Mouse (Mus musculus) hindbrain, embryonic 16.5 days (tissue): ENCODE data around the gene Fgr. TPM values are rescaled to one million over a fixed set of nuclear protein-coding genes. Genes with fewer than 3 reads are reported as not detected.

Experiments
- ATAC-seq: fragments of 200-750 bp; cut with Nextera tagmentation; 2 replicates; pipeline ENCODE4 v1.8.0; 2017; ENCODE audit warnings: moderate TSS enrichment, moderate library complexity
- H3K27ac ChIP-seq: fragments of 300-500 bp; sonication (generic); 2 replicates; pipeline ENCODE4 v1.5.1; 2014; ENCODE audit warnings: low read depth, mild to moderate bottlenecking, control low read depth, low read length, moderate library complexity
- H3K27me3 ChIP-seq: fragments of 300-500 bp; sonication (generic); replicated peaks from 2 replicates; pipeline ENCODE4 v1.6.1; 2014; ENCODE audit warnings: low read length; ENCODE audit not compliant: control insufficient read depth, insufficient read depth
- H3K36me3 ChIP-seq: fragments of 300-500 bp; sonication (generic); 2 replicates; pipeline ENCODE4 v1.6.1; 2014; ENCODE audit warnings: mild to moderate bottlenecking, low read length, moderate library complexity, mixed read lengths; ENCODE audit not compliant: control insufficient read depth, insufficient read depth
- H3K4me1 ChIP-seq: fragments of 300-500 bp; sonication (generic); 2 replicates; pipeline ENCODE4 v1.6.1; 2014; ENCODE audit warnings: low read depth, low read length; ENCODE audit not compliant: control insufficient read depth, insufficient read depth
- H3K4me2 ChIP-seq: fragments of 300-500 bp; sonication (generic); 2 replicates; pipeline ENCODE4 v1.6.1; 2014; ENCODE audit warnings: mild to moderate bottlenecking, low read length, control low read depth, moderate library complexity
- H3K4me3 ChIP-seq: fragments of 300-500 bp; sonication (generic); 2 replicates; pipeline ENCODE4 v1.5.1; 2014; ENCODE audit warnings: mild to moderate bottlenecking, low read length, control low read depth, moderate library complexity
- H3K9ac ChIP-seq: fragments of 300-500 bp; sonication (generic); 2 replicates; pipeline ENCODE4 v1.6.1; 2014; ENCODE audit warnings: low read depth, mild to moderate bottlenecking, control low read depth, low read length, moderate library complexity
- H3K9me3 ChIP-seq: fragments of 300-500 bp; sonication (generic); 2 replicates; pipeline ENCODE4 v1.6.1; 2014; ENCODE audit warnings: mild to moderate bottlenecking, low read length, moderate library complexity; ENCODE audit not compliant: control insufficient read depth
- WGBS: fragments of 180-500 bp; shearing (Covaris S2); extraction: QIAGEN DNeasy Blood & Tissue Kit; methylation state at CpG from one replicate; pipeline ENCODE4 v1.1.7; 2014; 5-methylcytosine and 5-hydroxymethylcytosine counted together
- polyA plus RNA-seq: library from polyadenylated mRNA; unstranded; fragments of >200 nt; fragmentation: Nextera tagmentation; extraction: Ambion mirVana; gene quantifications from 2 replicates; pipeline ENCODE4 v1.2.1, GENCODE M21; 2015

Fgr gene
- polyA plus RNA-seq, 1 experiment from 2014 or later = 0.23 TPM

- no peak overlapping the region for H3K4me3 ChIP-seq
- H3K9me3 ChIP-seq = no peaks in the 10 kb centered on the region
- H3K4me2 ChIP-seq = no peak overlapping the region
- no peak overlapping the region for H3K27ac ChIP-seq
- H3K27me3 ChIP-seq = no peaks in the 10 kb centered on the region
- no peak for ATAC-seq
- WGBS = 40% methylated on average over 2 of the region's 2 CpGs
- H3K9ac ChIP-seq = no peak overlapping the region
- no peaks in the 10 kb centered on the region for H3K36me3 ChIP-seq
- peaks cover 11% of the 10 kb centered on the region for H3K4me1 ChIP-seq
Measured at GRCm38 (mm10) chr4:132955395-132955791, 18.5 kb upstream of the Fgr start.

- Histone ChIP-seq H3K27me3 (no peaks in the 10 kb centered on the region), H3K36me3 (no peaks in the 10 kb centered on the region), H3K9ac (peak overlapping the region; percentile 31), H3K27ac (peak overlapping the region; percentile 70), H3K4me2 (no peak overlapping the region), H3K4me1 (peaks cover 20% of the 10 kb centered on the region), H3K9me3 (no peaks in the 10 kb centered on the region), H3K4me3 (no peak overlapping the region)
- WGBS = 4% methylated on average over 10 of the region's 10 CpGs
- ATAC-seq = peak; percentile 66
Measured at GRCm38 (mm10) chr4:132958741-132959678, 14.9 kb upstream of the Fgr start.

GRCm38 (mm10) chr4:132959679-132960045 is 14.2 kb upstream of the Fgr start:
- Histone ChIP-seq H3K27me3 (no peaks in the 10 kb centered on the region), H3K9ac (no peak overlapping the region), H3K4me3 (no peak overlapping the region), H3K4me2 (no peak overlapping the region), H3K36me3 (no peaks in the 10 kb centered on the region), H3K27ac (peak overlapping the region; percentile 70), H3K4me1 (peaks cover 24% of the 10 kb centered on the region), H3K9me3 (no peaks in the 10 kb centered on the region)
- WGBS = 50% methylated on average over 3 of the region's 3 CpGs
- no peak for ATAC-seq

- Histone ChIP-seq H3K27me3 (no peaks in the 10 kb centered on the region), H3K4me3 (no peak overlapping the region), H3K4me2 (no peak overlapping the region), H3K9ac (no peak overlapping the region), H3K27ac (no peak overlapping the region), H3K4me1 (peaks cover 22% of the 10 kb centered on the region), H3K36me3 (no peaks in the 10 kb centered on the region), H3K9me3 (no peaks in the 10 kb centered on the region)
- 66% methylated on average over 5 of the region's 5 CpGs for WGBS
- no peak for ATAC-seq
Measured at GRCm38 (mm10) chr4:132960313-132960712, 13.6 kb upstream of the Fgr start.

- Histone ChIP-seq H3K9ac (no peak overlapping the region), H3K4me2 (no peak overlapping the region), H3K27me3 (no peaks in the 10 kb centered on the region), H3K36me3 (no peaks in the 10 kb centered on the region), H3K4me3 (no peak overlapping the region), H3K9me3 (no peaks in the 10 kb centered on the region), H3K27ac (no peak overlapping the region), H3K4me1 (peaks cover 22% of the 10 kb centered on the region)
- WGBS = 60% methylated on average over 13 of the region's 13 CpGs
- no peak; the same call in 1 of the 2 replicates for ATAC-seq
Measured at GRCm38 (mm10) chr4:132960864-132961639, 12.8 kb upstream of the Fgr start.

- H3K4me2 ChIP-seq = no peak overlapping the region
- H3K27me3 ChIP-seq = no peaks in the 10 kb centered on the region
- no peak overlapping the region for H3K4me3 ChIP-seq
- ATAC-seq = no peak
- peaks cover 22% of the 10 kb centered on the region for H3K4me1 ChIP-seq
- H3K27ac ChIP-seq = no peak overlapping the region
- H3K9me3 ChIP-seq = no peaks in the 10 kb centered on the region
- H3K36me3 ChIP-seq = no peaks in the 10 kb centered on the region
- H3K9ac ChIP-seq = no peak overlapping the region
- 73% methylated on average over 5 of the region's 5 CpGs for WGBS
Measured at GRCm38 (mm10) chr4:132961866-132962265, 12.0 kb upstream of the Fgr start.

GRCm38 (mm10) chr4:132962628-132963027 is 11.3 kb upstream of the Fgr start:
- Histone ChIP-seq H3K36me3 (no peaks in the 10 kb centered on the region), H3K4me3 (no peak overlapping the region), H3K27me3 (no peaks in the 10 kb centered on the region), H3K9me3 (no peaks in the 10 kb centered on the region), H3K4me2 (no peak overlapping the region), H3K9ac (no peak overlapping the region), H3K4me1 (peaks cover 22% of the 10 kb centered on the region), H3K27ac (no peak overlapping the region)
- WGBS = 90% methylated on average over 4 of the region's 4 CpGs
- ATAC-seq = no peak

GRCm38 (mm10) chr4:132963436-132963835 is 10.5 kb upstream of the Fgr start:
- no peak overlapping the region for H3K4me3 ChIP-seq
- WGBS = 29% methylated on average over 2 of the region's 2 CpGs
- no peak overlapping the region for H3K4me2 ChIP-seq

GRCm38 (mm10) chr4:132964064-132964463 is 9.8 kb upstream of the Fgr start:
- 43% methylated on average over 3 of the region's 3 CpGs for WGBS
- Histone ChIP-seq H3K27ac (no peak overlapping the region), H3K9ac (no peak overlapping the region; the same call in 1 of the 2 replicates), H3K27me3 (no peaks in the 10 kb centered on the region), H3K36me3 (no peaks in the 10 kb centered on the region), H3K4me2 (no peak overlapping the region), H3K4me3 (no peak overlapping the region), H3K9me3 (no peaks in the 10 kb centered on the region), H3K4me1 (peaks cover 18% of the 10 kb centered on the region)
- no peak for ATAC-seq

More at GRCm38 (mm10) chr4:132963436-132963835, 10.5 kb upstream of the Fgr start:
- Histone ChIP-seq H3K27me3 (no peaks in the 10 kb centered on the region), H3K27ac (no peak overlapping the region), H3K36me3 (no peaks in the 10 kb centered on the region), H3K4me1 (peaks cover 23% of the 10 kb centered on the region), H3K9ac (no peak overlapping the region), H3K9me3 (no peaks in the 10 kb centered on the region)
- ATAC-seq = no peak
